Mouse (Mus musculus): Measurements from ENCODE around the gene Phf12. TPM values are rescaled to one million over a fixed set of nuclear protein-coding genes. Genes with fewer than 3 reads are reported as not detected.

Phf12 gene
- total and polyA plus RNA-seq, 2 experiments from 2014 or later = 7.3 to 25.1 TPM

DNA sequence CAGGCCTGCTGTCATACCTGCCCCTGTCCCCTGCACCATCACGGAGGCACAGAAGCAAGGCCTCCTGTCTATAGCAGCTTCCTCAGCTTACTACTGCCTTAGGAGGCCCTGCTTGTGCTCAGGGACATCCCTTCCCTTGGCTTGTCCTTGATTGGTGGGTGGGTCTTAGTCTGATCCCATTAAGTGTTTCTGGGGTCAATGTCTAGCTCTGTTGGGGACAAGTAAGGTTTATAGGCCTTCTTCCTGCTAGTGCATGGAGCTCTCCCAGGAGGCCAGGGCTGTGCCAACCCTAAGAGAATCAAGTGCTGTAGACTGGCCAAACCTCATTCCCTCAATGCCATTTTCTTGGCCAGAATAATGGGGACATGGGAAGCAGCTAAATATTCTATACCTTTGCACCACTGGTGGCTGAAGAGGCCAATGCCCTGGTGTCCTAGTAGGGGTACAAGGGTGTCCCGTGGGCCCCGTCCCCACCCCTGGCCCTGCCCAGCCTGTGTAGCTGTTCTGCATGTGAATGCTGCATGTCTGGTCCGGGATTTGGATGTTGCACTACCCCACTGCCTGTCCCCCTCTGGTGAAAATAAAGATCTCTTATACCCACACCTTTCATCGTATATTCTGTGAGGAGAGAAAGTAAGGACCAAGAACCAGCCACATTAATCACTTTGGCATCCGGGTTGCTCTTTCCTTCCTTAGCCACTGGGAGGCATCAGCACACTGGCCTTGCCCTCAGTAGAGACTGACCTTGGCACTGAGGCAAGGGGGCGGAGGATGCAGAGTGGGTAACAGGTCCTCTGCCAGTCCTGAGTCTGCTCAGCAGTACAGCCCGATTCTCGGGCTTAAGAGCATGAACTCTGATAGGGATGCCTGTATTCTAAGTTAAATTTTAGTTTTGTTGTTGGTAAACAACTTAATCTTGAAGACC is 77.5 kb downstream of the Phf12 start:
- peak; percentile 94 for ATAC-seq (ENCODE audit: insufficient read depth, low read depth)

DNA sequence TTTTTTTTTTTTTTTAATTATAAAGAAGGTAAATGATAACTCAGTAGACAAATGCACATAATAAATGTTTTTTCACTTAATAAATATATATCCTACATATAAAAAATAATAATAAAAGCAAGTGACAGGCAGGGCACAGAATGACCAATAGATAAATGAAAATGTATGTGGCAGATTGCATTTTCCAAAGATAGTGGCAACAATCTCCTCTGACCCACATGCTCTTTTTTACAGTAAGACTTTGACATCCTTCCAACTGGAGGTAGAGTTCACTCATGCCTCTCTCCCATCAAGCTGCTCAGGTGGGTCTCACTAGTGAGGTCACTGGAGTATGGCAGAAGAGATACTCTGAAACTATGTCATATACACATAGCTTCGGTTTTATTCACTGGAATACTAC is 80.0 kb downstream of the Phf12 start:
- DNase-seq (ENCODE audit: low spot score) (no peak), ATAC-seq (ENCODE audit: insufficient read depth, low read depth) (no peak)
- TF ChIP-seq EP300 (IDR thresholded peaks at IDR 0.05; ENCODE audit: low read depth) = no peak
- no peak for TF ChIP-seq CTCF (IDR thresholded peaks at IDR 0.05; ENCODE audit: low read depth)
- H3K4me1 ChIP-seq (ENCODE audit: control insufficient read depth, insufficient read depth) = no peaks in the 10 kb centered on the region
- H3K27me3 ChIP-seq (ENCODE audit: control insufficient read depth, insufficient read depth, low read length) = no peaks in the 10 kb centered on the region
- no peak overlapping the region for H3K4me2 ChIP-seq (ENCODE audit: low read depth, low read length)
- H3K4me3 ChIP-seq (ENCODE audit: low read depth, low read length) = no peak overlapping the region
- 72% methylated on average over 1 of the region's 1 CpGs for WGBS
- H3K27ac ChIP-seq (ENCODE audit: low read depth) = no peak overlapping the region
- H3K9me3 ChIP-seq (replicated peaks; ENCODE audit: control insufficient read depth, low read length) = no peaks in the 10 kb centered on the region
- H3K9ac ChIP-seq (replicated peaks; ENCODE audit: low read depth, low read length) = no peak overlapping the region
- H3K36me3 ChIP-seq (replicated peaks; ENCODE audit: control insufficient read depth, insufficient read depth, low read length) = peaks cover 20% of the 10 kb centered on the region

More for the DNA sequence above, 77.5 kb downstream of the Phf12 start:
- DNase-seq (ENCODE audit: low spot score) = peak; percentile 88
- Histone ChIP-seq H3K9me3 (replicated peaks; ENCODE audit: control insufficient read depth, low read length) (no peaks in the 10 kb centered on the region), H3K36me3 (replicated peaks; ENCODE audit: control insufficient read depth, insufficient read depth, low read length) (peaks cover 43% of the 10 kb centered on the region), H3K27ac (ENCODE audit: low read depth) (no peak overlapping the region), H3K4me1 (ENCODE audit: control insufficient read depth, insufficient read depth) (no peaks in the 10 kb centered on the region), H3K4me2 (ENCODE audit: low read depth, low read length) (no peak overlapping the region), H3K27me3 (ENCODE audit: control insufficient read depth, insufficient read depth, low read length) (no peaks in the 10 kb centered on the region), H3K9ac (replicated peaks; ENCODE audit: low read depth, low read length) (no peak overlapping the region), H3K4me3 (ENCODE audit: low read depth, low read length) (no peak overlapping the region)
- no peak for TF ChIP-seq EP300 (IDR thresholded peaks at IDR 0.05; ENCODE audit: low read depth)
- peak; percentile 98 for TF ChIP-seq CTCF (IDR thresholded peaks at IDR 0.05; ENCODE audit: low read depth)
- 40% methylated on average over 9 of the region's 9 CpGs for WGBS

DNA sequence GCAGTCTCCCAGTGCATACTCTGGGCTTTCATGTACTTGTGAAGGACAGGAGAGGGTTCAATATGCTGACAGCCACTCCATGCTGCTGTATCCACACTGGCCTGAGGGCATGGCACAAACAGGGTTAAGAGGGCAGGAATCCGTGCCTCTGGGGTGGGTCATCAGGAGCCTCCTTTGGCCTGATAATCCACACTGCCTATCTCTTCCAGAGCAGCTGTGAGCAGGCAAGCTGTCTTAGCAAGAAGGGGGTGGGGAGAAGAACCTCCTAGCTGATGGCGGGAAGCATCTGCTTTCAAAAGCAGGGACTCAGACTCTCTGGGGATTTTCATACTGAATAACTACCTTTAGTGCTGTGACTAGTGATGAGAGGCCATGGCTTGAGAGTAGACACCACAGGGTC is 83.4 kb downstream of the Phf12 start:
- TF ChIP-seq CTCF (IDR thresholded peaks at IDR 0.05; ENCODE audit: low read depth) = no peak
- TF ChIP-seq EP300 (IDR thresholded peaks at IDR 0.05; ENCODE audit: low read depth) = no peak
- H3K27me3 ChIP-seq (ENCODE audit: control insufficient read depth, insufficient read depth, low read length) = no peaks in the 10 kb centered on the region
- WGBS = 33% methylated on average over 2 of the region's 2 CpGs
- ATAC-seq (ENCODE audit: insufficient read depth, low read depth) (no peak), DNase-seq (ENCODE audit: low spot score) (no peak)
- H3K27ac ChIP-seq (ENCODE audit: low read depth) = no peak overlapping the region
- no peaks in the 10 kb centered on the region for H3K9me3 ChIP-seq (replicated peaks; ENCODE audit: control insufficient read depth, low read length)
- no peak overlapping the region for H3K9ac ChIP-seq (replicated peaks; ENCODE audit: low read depth, low read length)
- H3K4me2 ChIP-seq (ENCODE audit: low read depth, low read length) = no peak overlapping the region
- H3K4me3 ChIP-seq (ENCODE audit: low read depth, low read length) = no peak overlapping the region
- H3K4me1 ChIP-seq (ENCODE audit: control insufficient read depth, insufficient read depth) = no peaks in the 10 kb centered on the region
- no peaks in the 10 kb centered on the region for H3K36me3 ChIP-seq (replicated peaks; ENCODE audit: control insufficient read depth, insufficient read depth, low read length)

DNA sequence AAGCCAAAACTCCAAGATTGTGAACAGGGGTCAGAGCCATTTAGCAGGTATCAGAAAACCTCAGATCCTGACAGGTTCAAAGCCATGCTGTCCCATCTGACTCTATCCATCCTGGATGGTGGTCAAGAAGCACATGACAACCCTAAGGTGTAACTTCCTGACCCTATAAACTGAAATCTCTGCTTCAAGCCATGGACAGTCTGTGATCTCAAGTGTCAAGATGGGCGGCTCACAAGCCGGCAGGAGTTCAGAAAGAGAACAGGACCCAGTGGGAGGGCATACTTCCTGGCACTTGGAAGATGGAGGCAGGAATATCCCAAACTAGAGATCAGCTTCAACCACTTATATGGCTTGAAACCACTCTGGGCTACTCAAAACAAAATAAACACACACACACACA is 84.1 kb downstream of the Phf12 start:
- no peak overlapping the region for H3K4me3 ChIP-seq (ENCODE audit: low read depth, low read length)
- no peaks in the 10 kb centered on the region for H3K27me3 ChIP-seq (ENCODE audit: control insufficient read depth, insufficient read depth, low read length)
- H3K4me1 ChIP-seq (ENCODE audit: control insufficient read depth, insufficient read depth) = no peaks in the 10 kb centered on the region
- H3K9me3 ChIP-seq (replicated peaks; ENCODE audit: control insufficient read depth, low read length) = no peaks in the 10 kb centered on the region
- no peak overlapping the region for H3K9ac ChIP-seq (replicated peaks; ENCODE audit: low read depth, low read length)
- no peak for ATAC-seq (ENCODE audit: insufficient read depth, low read depth)
- no peak overlapping the region for H3K27ac ChIP-seq (ENCODE audit: low read depth)
- 60% methylated on average over 2 of the region's 2 CpGs for WGBS
- no peaks in the 10 kb centered on the region for H3K36me3 ChIP-seq (replicated peaks; ENCODE audit: control insufficient read depth, insufficient read depth, low read length)
- TF ChIP-seq CTCF (IDR thresholded peaks at IDR 0.05; ENCODE audit: low read depth) (no peak), EP300 (IDR thresholded peaks at IDR 0.05; ENCODE audit: low read depth) (no peak)
- no peak for DNase-seq (ENCODE audit: low spot score)
- no peak overlapping the region for H3K4me2 ChIP-seq (ENCODE audit: low read depth, low read length)

DNA sequence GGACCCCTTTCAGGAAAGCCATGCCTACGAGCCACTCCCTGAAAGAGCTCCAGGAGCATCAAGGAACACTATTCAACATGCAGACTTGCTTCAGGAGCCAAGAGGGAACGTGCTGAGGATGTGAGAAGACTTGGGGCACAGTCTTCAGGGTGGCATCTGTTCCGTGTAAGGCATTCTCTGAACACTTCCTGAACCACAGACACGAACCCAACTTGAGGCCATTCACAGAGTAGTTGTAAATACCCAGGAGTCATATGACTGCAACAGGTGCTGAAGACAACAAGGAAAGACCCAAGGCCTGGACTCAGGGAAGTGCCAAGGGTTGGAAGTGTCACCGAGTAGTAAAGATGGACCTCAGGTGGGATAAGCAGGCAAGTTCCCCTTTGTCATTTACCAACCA is 85.0 kb downstream of the Phf12 start:
- no peaks in the 10 kb centered on the region for H3K27me3 ChIP-seq (ENCODE audit: control insufficient read depth, insufficient read depth, low read length)
- no peak for DNase-seq (ENCODE audit: low spot score)
- TF ChIP-seq EP300 (IDR thresholded peaks at IDR 0.05; ENCODE audit: low read depth) = no peak
- no peak for TF ChIP-seq CTCF (IDR thresholded peaks at IDR 0.05; ENCODE audit: low read depth)
- no peaks in the 10 kb centered on the region for H3K9me3 ChIP-seq (replicated peaks; ENCODE audit: control insufficient read depth, low read length)
- H3K4me3 ChIP-seq (ENCODE audit: low read depth, low read length) = no peak overlapping the region
- no peak overlapping the region for H3K9ac ChIP-seq (replicated peaks; ENCODE audit: low read depth, low read length)
- H3K27ac ChIP-seq (ENCODE audit: low read depth) = no peak overlapping the region
- no peaks in the 10 kb centered on the region for H3K4me1 ChIP-seq (ENCODE audit: control insufficient read depth, insufficient read depth)
- WGBS = 72% methylated on average over 5 of the region's 5 CpGs
- no peaks in the 10 kb centered on the region for H3K36me3 ChIP-seq (replicated peaks; ENCODE audit: control insufficient read depth, insufficient read depth, low read length)
- H3K4me2 ChIP-seq (ENCODE audit: low read depth, low read length) = no peak overlapping the region
- no peak for ATAC-seq (ENCODE audit: insufficient read depth, low read depth)
